Mouse (Mus musculus) hindbrain, postnatal 0 days (tissue): ENCODE measurements at regions not wholly inside any gene's neighbourhood (a gene's known extent, or its start where the extent isn't known, plus 50 kb on each side); places are given as distances from the start of the nearest gene placed in this dataset.

Experiments
- ATAC-seq: fragments of 200-750 bp; cut with Nextera tagmentation; 2 replicates; pipeline ENCODE4 v1.8.0; 2017; ENCODE audit warnings: mild to moderate bottlenecking, moderate TSS enrichment, moderate library complexity
- DNase-seq: peaks from one replicate; pipeline ENCODE4 v3.0.0-alpha.2; 2015; ENCODE audit warnings: low spot score
- H3K27ac ChIP-seq: fragments of 300-500 bp; sonication (generic); 2 replicates; pipeline ENCODE4 v1.5.1; 2014; ENCODE audit warnings: mild to moderate bottlenecking
- H3K27me3 ChIP-seq: fragments of 300-500 bp; sonication (generic); 2 replicates; pipeline ENCODE4 v1.6.1; 2014; ENCODE audit warnings: low read length, mixed read lengths; ENCODE audit not compliant: insufficient read depth
- H3K36me3 ChIP-seq: fragments of 300-500 bp; sonication (generic); 2 replicates; pipeline ENCODE4 v1.6.1; 2014; ENCODE audit warnings: low read length, mixed read lengths; ENCODE audit not compliant: insufficient read depth
- H3K4me1 ChIP-seq: fragments of 300-500 bp; sonication (generic); 2 replicates; pipeline ENCODE4 v1.6.1; 2014; ENCODE audit warnings: antibody characterized with exemption, low read length, mixed read lengths; ENCODE audit not compliant: insufficient read depth
- H3K4me2 ChIP-seq: fragments of 300-500 bp; sonication (generic); 2 replicates; pipeline ENCODE4 v1.6.1; 2014; ENCODE audit warnings: low read depth, mild to moderate bottlenecking, low read length, moderate library complexity, mixed read lengths
- H3K4me3 ChIP-seq: fragments of 300-500 bp; sonication (generic); 2 replicates; pipeline ENCODE4 v1.5.1; 2014; ENCODE audit warnings: low read length
- H3K9ac ChIP-seq: fragments of 300-500 bp; sonication (generic); replicated peaks from 2 replicates; pipeline ENCODE4 v1.6.1; 2014; ENCODE audit warnings: mild to moderate bottlenecking, low read length, moderate library complexity, mixed read lengths
- H3K9me3 ChIP-seq: fragments of 300-500 bp; sonication (generic); 2 replicates; pipeline ENCODE4 v1.6.1; 2016; ENCODE audit warnings: low read length, mixed read lengths
- CTCF ChIP-seq: IDR thresholded peaks from 2 replicates; pipeline ENCODE4 v1.5.1; 2016; ENCODE audit warnings: antibody characterized with exemption, control low read depth, low read depth
- WGBS: fragments of 180-500 bp; shearing (Covaris S2); extraction: QIAGEN DNeasy Blood & Tissue Kit; methylation state at CpG from one replicate; pipeline ENCODE4 v1.1.7; 2014; 5-methylcytosine and 5-hydroxymethylcytosine counted together

DNA sequence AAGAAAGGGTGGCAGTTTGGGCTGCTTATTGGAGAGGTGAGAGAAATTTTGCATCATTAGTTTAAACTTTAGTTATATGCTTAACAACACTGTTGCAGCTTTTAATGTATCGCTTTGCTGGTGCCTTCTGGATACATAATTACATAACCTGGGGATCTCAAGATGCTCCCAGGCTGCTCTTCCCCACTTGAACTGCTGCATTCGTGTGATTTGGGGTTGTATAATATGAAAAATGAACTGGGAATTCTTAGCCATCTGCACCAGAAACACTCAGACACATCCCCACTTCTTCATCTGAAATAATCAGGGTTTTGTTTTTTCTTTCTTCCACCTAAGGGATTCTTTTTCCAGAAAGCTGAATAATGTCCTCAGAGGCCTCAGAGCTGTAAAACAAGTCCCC lies 120.8 kb downstream of the Mreg start:
- TF ChIP-seq CTCF, result no peak
- H3K27ac ChIP-seq, result no peak overlapping the region
- no peak for DNase-seq
- ATAC-seq, result no peak
- H3K36me3 ChIP-seq, result no peaks in the 10 kb centered on the region
- H3K4me2 ChIP-seq, result no peak overlapping the region
- WGBS, result 62% methylated on average over 2 of the region's 2 CpGs
- no peak overlapping the region for H3K9ac ChIP-seq
- H3K4me1 ChIP-seq, result no peaks in the 10 kb centered on the region
- no peaks in the 10 kb centered on the region for H3K9me3 ChIP-seq
- H3K27me3 ChIP-seq, result no peaks in the 10 kb centered on the region
- H3K4me3 ChIP-seq, result no peak overlapping the region

DNA sequence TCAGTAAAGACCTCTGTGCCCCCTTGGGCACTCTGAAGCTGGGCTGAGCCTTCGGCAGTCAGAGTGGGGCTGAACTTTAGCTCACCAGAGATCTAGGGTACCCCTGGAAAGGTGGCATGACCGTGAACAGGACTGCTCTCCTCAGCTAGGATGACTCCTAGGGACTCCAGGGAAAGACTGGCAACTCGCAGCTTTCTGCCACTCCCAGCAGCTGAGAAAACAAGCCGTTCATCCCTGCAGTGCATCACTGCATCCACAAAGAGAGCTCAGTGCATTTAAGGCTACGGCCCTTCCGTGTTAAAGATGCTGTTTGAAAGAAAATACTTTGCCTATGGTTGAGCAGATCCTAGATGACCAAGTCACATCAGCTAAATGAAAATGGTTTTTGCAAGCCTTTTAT lies 126.4 kb downstream of the Mreg start:
- Histone ChIP-seq H3K4me2 (no peak overlapping the region), H3K9me3 (no peaks in the 10 kb centered on the region), H3K27ac (no peak overlapping the region), H3K4me3 (no peak overlapping the region), H3K36me3 (no peaks in the 10 kb centered on the region), H3K27me3 (no peaks in the 10 kb centered on the region), H3K9ac (no peak overlapping the region), H3K4me1 (no peaks in the 10 kb centered on the region)
- TF ChIP-seq CTCF, result no peak
- ATAC-seq (no peak), DNase-seq (no peak)
- WGBS, result 61% methylated on average over 6 of the region's 6 CpGs

DNA sequence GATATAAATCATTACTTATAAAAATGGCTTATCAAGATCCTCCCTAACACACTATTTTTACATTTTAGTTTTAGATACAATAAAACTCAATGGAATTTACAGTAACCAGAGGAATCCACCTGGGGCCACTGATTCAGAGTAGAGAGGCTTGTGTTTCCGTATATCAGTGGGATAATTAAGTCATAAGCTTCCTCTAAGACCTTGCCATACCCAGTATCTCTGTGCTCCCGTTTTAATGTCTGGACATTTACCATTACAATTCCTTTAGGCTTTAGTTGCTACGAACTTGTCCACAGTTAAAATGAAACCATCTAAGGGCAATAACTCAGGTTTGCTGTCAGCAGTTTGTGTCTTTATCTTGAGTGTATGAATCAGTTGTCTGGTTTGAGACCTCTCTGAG lies 127.9 kb downstream of the Mreg start:
- 77% methylated on average over 3 of the region's 3 CpGs for WGBS
- Histone ChIP-seq H3K27me3 (no peaks in the 10 kb centered on the region), H3K9me3 (no peaks in the 10 kb centered on the region), H3K4me2 (no peak overlapping the region), H3K27ac (no peak overlapping the region), H3K9ac (no peak overlapping the region), H3K4me1 (no peaks in the 10 kb centered on the region), H3K36me3 (no peaks in the 10 kb centered on the region), H3K4me3 (no peak overlapping the region)
- ATAC-seq (no peak), DNase-seq (no peak)
- no peak for TF ChIP-seq CTCF

DNA sequence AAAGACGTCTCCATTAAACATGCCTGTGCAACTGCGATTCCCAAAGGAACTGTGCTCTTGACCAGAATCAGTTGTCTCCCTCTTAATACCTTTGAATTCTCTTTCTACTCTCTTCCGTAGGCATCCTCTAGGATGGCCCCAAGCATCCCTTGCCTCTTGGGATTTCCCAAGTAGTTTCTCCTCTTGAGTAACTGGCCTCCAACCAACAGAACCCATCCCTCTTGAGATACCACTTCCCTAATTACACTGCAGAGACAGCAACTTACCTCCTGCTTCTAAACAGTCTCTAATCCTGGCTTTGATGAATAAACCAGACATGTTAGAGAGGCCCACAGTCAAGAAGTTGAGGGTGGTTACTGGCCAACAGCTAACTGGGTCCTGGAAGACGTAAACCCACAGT lies 129.7 kb downstream of the Mreg start:
- H3K36me3 ChIP-seq, result no peaks in the 10 kb centered on the region
- 87% methylated on average over 4 of the region's 4 CpGs for WGBS
- DNase-seq (no peak), ATAC-seq (no peak)
- no peak overlapping the region for H3K27ac ChIP-seq
- no peak overlapping the region for H3K4me2 ChIP-seq
- no peak overlapping the region for H3K9ac ChIP-seq
- no peaks in the 10 kb centered on the region for H3K9me3 ChIP-seq
- no peaks in the 10 kb centered on the region for H3K4me1 ChIP-seq
- H3K27me3 ChIP-seq, result no peaks in the 10 kb centered on the region
- no peak for TF ChIP-seq CTCF
- no peak overlapping the region for H3K4me3 ChIP-seq

DNA sequence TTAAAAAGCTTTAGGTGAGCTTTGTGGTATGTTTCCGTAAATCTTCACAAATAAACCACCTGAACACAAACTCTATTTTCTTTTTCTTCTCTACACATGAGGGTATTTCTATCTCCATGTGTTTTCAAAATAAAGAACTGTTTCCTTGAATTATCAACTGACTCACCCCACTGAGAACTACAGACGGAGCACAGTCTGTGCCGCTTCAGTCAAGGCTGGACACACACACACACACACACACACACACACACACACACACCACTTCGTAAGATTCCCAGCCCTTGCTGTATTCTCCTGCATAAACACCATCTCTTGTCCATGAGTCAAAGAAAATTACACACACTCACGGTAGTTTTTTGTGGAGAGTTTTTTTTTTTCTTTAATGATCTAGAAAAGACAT lies 130.3 kb downstream of the Mreg start:
- TF ChIP-seq CTCF, result no peak
- H3K9me3 ChIP-seq, result no peaks in the 10 kb centered on the region
- ATAC-seq (no peak), DNase-seq (no peak)
- no peak overlapping the region for H3K27ac ChIP-seq
- no peak overlapping the region for H3K9ac ChIP-seq
- H3K4me3 ChIP-seq, result no peak overlapping the region
- H3K27me3 ChIP-seq, result no peaks in the 10 kb centered on the region
- WGBS, result 64% methylated on average over 5 of the region's 5 CpGs
- H3K36me3 ChIP-seq, result no peaks in the 10 kb centered on the region
- H3K4me1 ChIP-seq, result no peaks in the 10 kb centered on the region
- no peak overlapping the region for H3K4me2 ChIP-seq

DNA sequence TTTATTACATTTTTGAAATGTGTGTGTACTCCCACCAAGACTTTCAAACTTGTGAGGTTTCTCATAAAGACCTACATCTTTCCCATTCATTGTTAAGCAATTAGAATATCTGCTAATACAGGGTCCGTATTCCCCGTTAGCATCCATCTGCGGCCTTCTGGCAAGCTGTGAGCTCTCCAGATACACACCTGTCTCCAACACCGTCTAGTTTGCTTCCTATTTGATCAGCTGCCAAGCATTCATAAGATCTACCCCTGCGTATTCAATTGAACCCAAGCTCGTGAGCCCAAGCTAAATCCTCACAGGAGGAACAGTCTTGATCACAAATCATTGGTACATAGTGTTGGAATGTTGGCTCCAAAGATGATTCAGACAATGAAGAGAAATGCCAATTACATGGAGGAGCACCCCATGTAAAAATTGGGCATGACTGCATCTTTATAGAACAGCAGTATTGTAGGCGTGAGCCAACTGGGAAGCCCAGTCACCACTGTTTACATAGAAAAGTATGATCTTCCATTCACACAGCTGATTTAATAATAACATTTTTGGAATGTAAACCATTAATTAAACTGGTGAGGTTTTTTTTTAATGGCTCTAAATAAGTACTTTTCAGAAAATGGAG lies 133.1 kb downstream of the Mreg start:
- Histone ChIP-seq H3K9ac (no peak overlapping the region), H3K36me3 (no peaks in the 10 kb centered on the region), H3K4me2 (no peak overlapping the region), H3K27ac (no peak overlapping the region), H3K27me3 (no peaks in the 10 kb centered on the region), H3K9me3 (no peaks in the 10 kb centered on the region), H3K4me3 (no peak overlapping the region), H3K4me1 (no peaks in the 10 kb centered on the region)
- ATAC-seq (no peak), DNase-seq (peak; percentile 31)
- WGBS, result 54% methylated on average over 7 of the region's 7 CpGs
- no peak for TF ChIP-seq CTCF

DNA sequence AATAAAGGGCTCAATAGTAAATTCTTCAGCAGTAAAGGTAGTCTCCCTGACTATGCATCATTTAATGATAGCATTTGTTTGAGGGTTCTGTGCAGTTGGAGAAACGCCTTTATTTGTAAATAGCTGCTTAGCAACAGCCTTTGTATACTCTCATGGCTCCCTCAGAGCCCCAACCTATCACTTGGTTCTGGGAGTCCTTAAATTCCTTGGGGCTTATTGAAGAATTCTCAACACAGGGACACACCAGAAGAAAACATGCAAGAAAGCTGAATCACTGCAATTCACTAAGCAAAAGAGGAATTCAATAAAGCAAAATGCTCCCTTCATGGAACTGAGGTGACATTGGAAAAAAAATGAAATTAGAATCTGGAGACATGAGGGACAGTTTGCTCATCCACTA lies 135.8 kb downstream of the Mreg start:
- no peaks in the 10 kb centered on the region for H3K27me3 ChIP-seq
- WGBS, result 17% methylated on average over 1 of the region's 1 CpGs

More for the DNA sequence above, 135.8 kb downstream of the Mreg start:
- H3K4me1 ChIP-seq, result no peaks in the 10 kb centered on the region
- TF ChIP-seq CTCF, result no peak
- H3K9me3 ChIP-seq, result no peaks in the 10 kb centered on the region
- H3K9ac ChIP-seq, result no peak overlapping the region
- no peak overlapping the region for H3K27ac ChIP-seq
- no peaks in the 10 kb centered on the region for H3K36me3 ChIP-seq
- H3K4me2 ChIP-seq, result no peak overlapping the region
- no peak overlapping the region for H3K4me3 ChIP-seq
- ATAC-seq (no peak), DNase-seq (no peak)
